Mouse (Mus musculus) neural tube, embryonic 13.5 days (tissue): Measurements from ENCODE around the gene Tmem40. TPM values are rescaled to one million over a fixed set of nuclear protein-coding genes. Genes with fewer than 3 reads are reported as not detected.

Source experiments
- ATAC-seq: fragments of 200-750 bp; cut with Nextera tagmentation; 2 replicates; pipeline ENCODE4 v1.8.0; 2017; ENCODE audit warnings: low read depth, mild to moderate bottlenecking, moderate TSS enrichment, moderate library complexity
- H3K27ac ChIP-seq: fragments of 300-500 bp; sonication (generic); replicated peaks from 2 replicates; pipeline ENCODE4 v1.5.1; 2015; ENCODE audit warnings: moderate library complexity, mild to moderate bottlenecking, inconsistent platforms
- H3K27me3 ChIP-seq: fragments of 300-500 bp; sonication (generic); 2 replicates; pipeline ENCODE4 v1.6.1; 2015; ENCODE audit warnings: mild to moderate bottlenecking, inconsistent platforms
- H3K36me3 ChIP-seq: fragments of 300-500 bp; sonication (generic); 2 replicates; pipeline ENCODE4 v1.6.1; 2015; ENCODE audit warnings: mild to moderate bottlenecking, inconsistent platforms
- H3K4me1 ChIP-seq: fragments of 300-500 bp; sonication (generic); replicated peaks from 2 replicates; pipeline ENCODE4 v1.6.1; 2015; ENCODE audit warnings: inconsistent platforms
- H3K4me2 ChIP-seq: fragments of 300-500 bp; sonication (generic); 2 replicates; pipeline ENCODE4 v1.6.1; 2015; ENCODE audit warnings: inconsistent platforms, mild to moderate bottlenecking, moderate library complexity
- H3K4me3 ChIP-seq: fragments of 300-500 bp; sonication (generic); 2 replicates; pipeline ENCODE4 v1.5.1; 2015; ENCODE audit warnings: mild to moderate bottlenecking, inconsistent platforms
- H3K9ac ChIP-seq: fragments of 300-500 bp; sonication (generic); 2 replicates; pipeline ENCODE4 v1.6.1; 2015; ENCODE audit warnings: moderate library complexity, mild to moderate bottlenecking, inconsistent platforms
- H3K9me3 ChIP-seq: fragments of 300-500 bp; sonication (generic); 2 replicates; pipeline ENCODE4 v1.6.1; 2016; ENCODE audit warnings: inconsistent platforms
- WGBS: fragments of 180-500 bp; shearing (Covaris S2); methylation state at CpG from one replicate; pipeline ENCODE4 v1.1.7; 2015; 5-methylcytosine and 5-hydroxymethylcytosine counted together
- microRNA-seq: library from miRNA; unstranded; fragments of <30 nt; microRNA quantifications from one replicate; pipeline ENCODE4, GENCODE M21; 2016
- polyA plus RNA-seq: library from polyadenylated mRNA; unstranded; fragments of >200 nt; fragmentation: Nextera tagmentation; extraction: Ambion mirVana; gene quantifications from 2 replicates; pipeline ENCODE4 v1.2.1, GENCODE M21; 2015

Tmem40 gene
- polyA plus RNA-seq, 1 experiment from 2014 or later = 2.5 TPM

DNA sequence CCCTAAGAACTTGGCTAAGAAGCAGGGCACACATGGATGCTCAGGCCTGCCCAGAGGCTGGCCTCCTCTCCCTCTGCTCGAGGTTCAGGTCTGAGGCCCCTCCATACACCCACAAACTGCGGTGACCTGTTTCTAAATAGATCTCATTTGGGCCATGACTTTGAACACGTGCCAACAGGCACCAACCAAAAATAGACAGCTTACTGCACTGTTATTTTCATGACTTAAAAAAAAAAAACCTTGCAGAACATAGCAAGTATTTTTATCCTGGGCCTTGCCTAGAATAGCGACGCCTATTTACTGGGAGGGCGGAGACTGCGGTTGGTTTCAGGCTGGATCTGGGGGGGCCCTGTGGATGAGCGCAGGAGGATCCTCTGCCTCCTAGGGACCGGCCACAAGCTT is 67.8 kb downstream of the Tmem40 start:
- no peaks in the 10 kb centered on the region for H3K27me3 ChIP-seq
- H3K9ac ChIP-seq = no peak overlapping the region
- no peak overlapping the region for H3K4me2 ChIP-seq
- no peaks in the 10 kb centered on the region for H3K36me3 ChIP-seq
- no peak overlapping the region for H3K27ac ChIP-seq
- WGBS = 54% methylated on average over 9 of the region's 9 CpGs
- no peak overlapping the region for H3K4me3 ChIP-seq
- H3K4me1 ChIP-seq = peaks cover 5% of the 10 kb centered on the region
- no peaks in the 10 kb centered on the region for H3K9me3 ChIP-seq
- no peak for ATAC-seq

- no peak for ATAC-seq
- no peak overlapping the region for H3K4me3 ChIP-seq
- no peak overlapping the region for H3K27ac ChIP-seq
- H3K4me2 ChIP-seq = no peak overlapping the region
- H3K9ac ChIP-seq = no peak overlapping the region
- H3K36me3 ChIP-seq = no peaks in the 10 kb centered on the region
- no peaks in the 10 kb centered on the region for H3K27me3 ChIP-seq
- 69% methylated on average over 5 of the region's 5 CpGs for WGBS
- H3K9me3 ChIP-seq = no peaks in the 10 kb centered on the region
- peaks cover 5% of the 10 kb centered on the region for H3K4me1 ChIP-seq
Measured at GRCm38 (mm10) chr6:115692963-115693730, 69.1 kb downstream of the Tmem40 start.

GRCm38 (mm10) chr6:115692163-115692950 is 69.9 kb downstream of the Tmem40 start:
- Histone ChIP-seq H3K36me3 (no peaks in the 10 kb centered on the region), H3K4me2 (no peak overlapping the region), H3K9me3 (no peaks in the 10 kb centered on the region), H3K4me3 (no peak overlapping the region), H3K27me3 (no peaks in the 10 kb centered on the region), H3K4me1 (no peaks in the 10 kb centered on the region), H3K27ac (no peak overlapping the region), H3K9ac (no peak overlapping the region)
- no peak for ATAC-seq
- WGBS = 54% methylated on average over 9 of the region's 9 CpGs

DNA sequence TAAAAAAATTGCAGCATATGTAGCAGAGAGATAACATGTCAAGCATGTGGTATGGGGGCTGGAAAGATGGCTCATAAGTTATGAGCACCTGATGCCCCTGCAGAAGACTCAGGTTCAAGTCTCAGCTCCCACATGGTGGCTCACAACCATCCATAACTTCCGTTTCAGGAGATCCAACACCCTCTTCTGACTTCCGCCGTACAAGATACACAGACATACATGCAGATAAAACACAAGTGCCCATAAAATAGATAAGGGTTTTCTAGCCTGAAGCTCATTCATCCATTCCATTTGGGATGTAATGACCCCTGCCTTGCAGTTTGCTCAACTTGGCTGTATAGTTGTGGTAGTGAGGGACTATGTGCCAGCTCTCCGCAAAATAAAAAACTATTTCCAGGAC is 72.1 kb downstream of the Tmem40 start:
- no peak for ATAC-seq
- 92% methylated on average over 4 of the region's 4 CpGs for WGBS
- Histone ChIP-seq H3K27ac (no peak overlapping the region), H3K4me3 (no peak overlapping the region), H3K4me2 (no peak overlapping the region), H3K9me3 (no peaks in the 10 kb centered on the region), H3K36me3 (no peaks in the 10 kb centered on the region), H3K9ac (no peak overlapping the region), H3K4me1 (no peaks in the 10 kb centered on the region), H3K27me3 (no peaks in the 10 kb centered on the region)

GRCm38 (mm10) chr6:115688589-115688988 is 73.6 kb downstream of the Tmem40 start:
- H3K4me1 ChIP-seq = no peaks in the 10 kb centered on the region
- no peaks in the 10 kb centered on the region for H3K36me3 ChIP-seq
- H3K27me3 ChIP-seq = no peaks in the 10 kb centered on the region
- no peak overlapping the region for H3K4me2 ChIP-seq
- no peak overlapping the region for H3K27ac ChIP-seq
- H3K9me3 ChIP-seq = no peaks in the 10 kb centered on the region
- WGBS = 89% methylated on average over 4 of the region's 4 CpGs
- no peak for ATAC-seq
- no peak overlapping the region for H3K4me3 ChIP-seq
- no peak overlapping the region for H3K9ac ChIP-seq

- no peak for ATAC-seq
- Histone ChIP-seq H3K9me3 (no peaks in the 10 kb centered on the region), H3K4me1 (no peaks in the 10 kb centered on the region), H3K27ac (no peak overlapping the region), H3K9ac (no peak overlapping the region), H3K4me3 (no peak overlapping the region), H3K4me2 (no peak overlapping the region), H3K36me3 (no peaks in the 10 kb centered on the region), H3K27me3 (no peaks in the 10 kb centered on the region)
- 65% methylated on average over 3 of the region's 3 CpGs for WGBS
Measured at GRCm38 (mm10) chr6:115687753-115688152, 74.5 kb downstream of the Tmem40 start.

DNA sequence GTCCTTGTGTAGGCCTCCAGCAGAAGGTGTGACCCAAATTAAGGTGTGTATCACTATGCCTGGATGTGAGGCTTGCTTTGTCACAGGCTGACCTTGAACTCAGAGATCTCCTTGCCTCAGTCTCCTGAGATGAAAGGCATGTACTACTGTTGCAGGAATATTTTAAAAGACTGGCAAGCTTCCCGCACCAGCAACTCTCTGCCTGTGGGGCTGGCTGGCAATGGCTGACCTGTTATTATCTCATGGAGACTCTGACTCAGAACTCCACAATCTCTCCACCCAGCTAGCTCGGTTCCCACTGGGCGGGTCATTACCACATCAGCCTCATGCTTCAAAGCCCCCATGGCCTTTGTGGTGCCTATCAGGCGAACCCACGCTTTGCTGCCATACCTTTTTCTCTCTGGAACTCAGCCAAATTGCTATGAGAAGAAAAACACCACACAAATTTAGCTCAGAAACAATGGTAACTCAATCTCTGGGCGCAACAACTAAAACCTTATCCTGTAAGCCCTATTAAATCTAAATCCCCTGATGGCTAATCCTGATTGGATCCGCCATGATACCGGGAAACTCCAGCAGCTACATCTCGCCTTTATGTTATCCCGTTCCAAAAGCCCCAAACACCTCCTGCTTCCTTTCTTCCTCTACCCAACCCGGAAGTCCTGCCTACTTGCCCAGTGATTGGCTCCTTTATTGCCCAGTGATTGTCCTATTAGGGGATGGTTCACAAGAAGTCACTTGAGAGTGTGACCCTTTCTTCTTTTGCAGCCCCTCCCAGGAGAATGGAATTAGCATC is 77.2 kb downstream of the Tmem40 start:
- Histone ChIP-seq H3K4me3 (no peak overlapping the region), H3K9me3 (no peaks in the 10 kb centered on the region), H3K4me2 (no peak overlapping the region), H3K27ac (no peak overlapping the region), H3K4me1 (no peaks in the 10 kb centered on the region), H3K36me3 (no peaks in the 10 kb centered on the region), H3K9ac (no peak overlapping the region), H3K27me3 (no peaks in the 10 kb centered on the region)
- WGBS = 58% methylated on average over 11 of the region's 11 CpGs
- no peak for ATAC-seq

- Histone ChIP-seq H3K27me3 (no peaks in the 10 kb centered on the region), H3K4me3 (no peak overlapping the region), H3K9me3 (no peaks in the 10 kb centered on the region), H3K4me2 (no peak overlapping the region), H3K36me3 (no peaks in the 10 kb centered on the region), H3K4me1 (no peaks in the 10 kb centered on the region), H3K27ac (no peak overlapping the region), H3K9ac (no peak overlapping the region)
- ATAC-seq = no peak
- WGBS = 96% methylated on average over 2 of the region's 2 CpGs
Measured at GRCm38 (mm10) chr6:115684271-115684670, 77.9 kb downstream of the Tmem40 start.

- 88% methylated on average over 4 of the region's 4 CpGs for WGBS
- no peak overlapping the region for H3K4me2 ChIP-seq
- no peak overlapping the region for H3K27ac ChIP-seq
- peaks cover 5% of the 10 kb centered on the region for H3K4me1 ChIP-seq
- ATAC-seq = no peak
- H3K4me3 ChIP-seq = no peak overlapping the region
- H3K27me3 ChIP-seq = no peaks in the 10 kb centered on the region
- no peak overlapping the region for H3K9ac ChIP-seq
- H3K36me3 ChIP-seq = no peaks in the 10 kb centered on the region
- no peaks in the 10 kb centered on the region for H3K9me3 ChIP-seq
Measured at GRCm38 (mm10) chr6:115681066-115681465, 81.1 kb downstream of the Tmem40 start.

Small RNAs within 50 kb of the gene (microRNA-seq; reads per million reads assigned to microRNA genes)
- gene Mir7660 = 0.44 reads per million

Other genes starting within 250 kb of the Tmem40 start
- gene Tsen2, start 217.7 kb downstream of the Tmem40 start, polyA plus RNA-seq = 31.7 and 32.3 TPM in 2 replicates
- 0.35 and 0.77 TPM in 2 replicates for gene Mkrn2os, start 169.8 kb downstream of the Tmem40 start, polyA plus RNA-seq
- gene Mkrn2, start 160.5 kb downstream of the Tmem40 start, polyA plus RNA-seq = 30.2 and 38.4 TPM in 2 replicates
- 141 and 156 TPM in 2 replicates for gene Raf1, start 85.8 kb downstream of the Tmem40 start, polyA plus RNA-seq
- gene Cand2, start 12.1 kb upstream of the Tmem40 start, polyA plus RNA-seq = 13.2 and 15.8 TPM in 2 replicates
- 1,247 and 1,390 TPM in 2 replicates for gene Rpl32, start 46.3 kb upstream of the Tmem40 start, polyA plus RNA-seq
- 2.7 and 2.8 TPM in 2 replicates for gene Efcab12, start 76.0 kb upstream of the Tmem40 start, polyA plus RNA-seq
- 12.6 and 12.9 TPM in 2 replicates for gene Mbd4, start 91.0 kb upstream of the Tmem40 start, polyA plus RNA-seq
- 26.3 and 27.8 TPM in 2 replicates for gene Ift122, start 91.1 kb upstream of the Tmem40 start, polyA plus RNA-seq
- 2.2 and 4.1 TPM in 2 replicates for gene Rho, start 169.3 kb upstream of the Tmem40 start, polyA plus RNA-seq
- gene H1foo, start 182.5 kb upstream of the Tmem40 start, polyA plus RNA-seq = not detected in 2 replicates
- 13.5 and 17.8 TPM in 2 replicates for gene Plxnd1, start 232.6 kb upstream of the Tmem40 start, polyA plus RNA-seq